ENCODE assay signal across 8 mouse cellular contexts in the genomic region with DNA sequence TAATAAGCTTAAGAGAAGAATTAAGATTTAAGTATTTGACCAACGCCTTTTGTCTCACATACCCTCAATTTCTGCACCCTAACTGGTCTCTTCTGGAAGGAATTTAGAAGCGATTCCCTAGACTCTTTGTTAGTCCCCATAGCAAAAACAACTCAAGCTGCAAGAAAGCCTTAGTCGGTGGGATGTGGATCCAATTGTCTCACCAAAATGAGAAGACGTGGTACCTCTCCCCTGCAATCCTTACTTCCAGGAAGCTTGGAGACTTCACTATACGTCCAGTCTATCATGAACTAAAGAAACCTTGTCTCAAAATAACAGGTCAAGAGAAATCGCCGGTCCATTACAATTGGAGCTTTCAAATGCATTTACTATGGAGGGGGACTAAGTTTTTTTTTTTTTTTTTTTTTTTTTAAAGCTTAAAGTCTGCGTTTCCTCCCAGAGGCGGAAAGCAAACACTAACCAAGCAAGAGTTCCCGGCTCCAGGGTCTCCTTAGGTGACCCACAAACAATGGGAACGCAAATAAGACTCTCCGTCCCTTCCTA. TPM values are rescaled to one million over a fixed set of nuclear protein-coding genes. Genes with fewer than 3 reads are reported as not detected.
A peak's percentile ranks its signal among the peaks of the same experiment; 100 is the strongest.
DNase-seq lines count a peak whose midpoint lies in the region; ATAC-seq and TF ChIP-seq lines count a peak whose summit lies in the region.

No protein-coding gene starts in this region.

- ATAC-seq in kidney, embryonic 16.5 days (ENCODE audit: low FRiP score, low TSS enrichment), result no peak
- ATAC-seq in hindbrain, embryonic 12.5 days (ENCODE audit: low FRiP score), result no peak
- no peak for ATAC-seq in midbrain, embryonic 15.5 days (replicated peaks)
- no peak for ATAC-seq in frontal cortex, adult (ENCODE audit: low TSS enrichment)

- peak overlapping the region; percentile 81 for H3K4me2 ChIP-seq in kidney, embryonic 16.5 days (replicated peaks; ENCODE audit: low read depth, low read length)
- peak overlapping the region; percentile 58 for H3K4me2 ChIP-seq in hindbrain, embryonic 12.5 days (replicated peaks)
- H3K4me2 ChIP-seq in midbrain, embryonic 15.5 days, result peak overlapping the region; percentile 49

- DNase-seq in kidney, postnatal 4 days, result no peak
- DNase-seq in brain, embryonic 14.5 days (ENCODE audit: low read depth), result peak; percentile 65
- no peak for DNase-seq in gastrocnemius, adult 8-10 months (ENCODE audit: low spot score in 2 of 2)
- no peak for DNase-seq in left cerebral cortex, postnatal 36 days (ENCODE audit: low spot score in 2 of 2)

- intact Hi-C loops in left cerebral cortex, postnatal 36 days (cut with DNase I), result loop anchor here (1.0 kb wide), 1 partner anchor 17 kb away; the partner anchor contains the start of gene Ska2

- TF ChIP-seq POLR2A in brain, embryonic 14.5 days (IDR thresholded peaks at IDR 0.05; ENCODE audit: borderline replicate concordance, extremely low read depth, insufficient read depth, insufficient read length, poor library complexity, severe bottlenecking), result no peak

- peaks cover 19% of the 10 kb centered on the region for H3K4me1 ChIP-seq in kidney, embryonic 16.5 days (ENCODE audit: insufficient read depth, low read length)
- H3K4me1 ChIP-seq in hindbrain, embryonic 12.5 days, result peaks cover 15% of the 10 kb centered on the region
- peaks cover 23% of the 10 kb centered on the region for H3K4me1 ChIP-seq in midbrain, embryonic 15.5 days

- no peaks in the 10 kb centered on the region for H3K27me3 ChIP-seq in kidney, embryonic 16.5 days (ENCODE audit: insufficient read depth, low read length)
- H3K27me3 ChIP-seq in hindbrain, embryonic 12.5 days, result no peaks in the 10 kb centered on the region
- no peaks in the 10 kb centered on the region for H3K27me3 ChIP-seq in midbrain, embryonic 15.5 days (replicated peaks)

- H3K27ac ChIP-seq in kidney, embryonic 16.5 days (ENCODE audit: low read length), result peak overlapping the region; percentile 87
- H3K27ac ChIP-seq in hindbrain, embryonic 12.5 days, result peak overlapping the region; percentile 96
- peak overlapping the region; percentile 90 for H3K27ac ChIP-seq in midbrain, embryonic 15.5 days

- no peaks in the 10 kb centered on the region for H3K9me3 ChIP-seq in kidney, embryonic 16.5 days (ENCODE audit: low read length)
- H3K9me3 ChIP-seq in hindbrain, embryonic 12.5 days (replicated peaks), result no peaks in the 10 kb centered on the region
- H3K9me3 ChIP-seq in midbrain, embryonic 15.5 days, result no peaks in the 10 kb centered on the region

- TF ChIP-seq CTCF in brain, embryonic 14.5 days (IDR thresholded peaks at IDR 0.05; ENCODE audit: borderline replicate concordance, extremely low read depth, insufficient read depth, insufficient read length), result no peak

- H3K36me3 ChIP-seq in kidney, embryonic 16.5 days (ENCODE audit: insufficient read depth, low read length), result peaks cover 27% of the 10 kb centered on the region
- peaks cover 27% of the 10 kb centered on the region for H3K36me3 ChIP-seq in hindbrain, embryonic 12.5 days
- peaks cover 9% of the 10 kb centered on the region for H3K36me3 ChIP-seq in midbrain, embryonic 15.5 days (replicated peaks)

- 2% methylated on average over 12 of the region's 12 CpGs for WGBS in kidney, embryonic 16.5 days
- WGBS in hindbrain, embryonic 12.5 days, result 2% methylated on average over 12 of the region's 12 CpGs
- under 1% methylated on average over 12 of the region's 12 CpGs for WGBS in midbrain, embryonic 15.5 days

- H3K4me3 ChIP-seq in kidney, embryonic 16.5 days (ENCODE audit: low read length), result peak overlapping the region; percentile 96
- H3K4me3 ChIP-seq in hindbrain, embryonic 12.5 days, result peak overlapping the region; percentile 84
- H3K4me3 ChIP-seq in midbrain, embryonic 15.5 days, result peak overlapping the region; percentile 93

- peak overlapping the region; percentile 83 for H3K9ac ChIP-seq in kidney, embryonic 16.5 days (replicated peaks; ENCODE audit: low read length)
- H3K9ac ChIP-seq in hindbrain, embryonic 12.5 days, result peak overlapping the region; percentile 88
- peak overlapping the region; percentile 82 for H3K9ac ChIP-seq in midbrain, embryonic 15.5 days

RNA-seq across cellular contexts. Expression of gene Trim37, which starts 0.5 kb away (rescaled TPM):
- 29.0 and 31.5 TPM in 2 replicates for polyA plus RNA-seq in kidney, embryonic 16.5 days (2015; fragmentation: Nextera tagmentation; extraction: Ambion mirVana)
- polyA plus RNA-seq in brain, embryonic 14.5 days (2012; rRNA removed), result 41.8 and 63.4 TPM in 2 replicates
- 81.8 and 89.9 TPM in 2 replicates for polyA plus RNA-seq in hindbrain, embryonic 12.5 days (2016; fragmentation: Nextera tagmentation; extraction: Ambion mirVana)
- 81.2 and 86.9 TPM in 2 replicates for polyA plus RNA-seq in midbrain, embryonic 15.5 days (2015; fragmentation: Nextera tagmentation; extraction: Ambion mirVana)
- 1 to 10 TPM; 3.5 to 5.7 (median 4.2) TPM for total RNA-seq in gastrocnemius, adult 8-10 months (2022)
- 100 to 1,000 TPM; 229 to 253 TPM for total RNA-seq in left cerebral cortex, postnatal 36 days (2021)

RNA-seq across cellular contexts. Expression of gene Ska2, which starts 17.3 kb away (rescaled TPM):
- polyA plus RNA-seq in kidney, embryonic 16.5 days (2015; fragmentation: Nextera tagmentation; extraction: Ambion mirVana), result 59.4 and 61.1 TPM in 2 replicates
- polyA plus RNA-seq in brain, embryonic 14.5 days (2012; rRNA removed), result 48.1 and 65.3 TPM in 2 replicates
- polyA plus RNA-seq in hindbrain, embryonic 12.5 days (2016; fragmentation: Nextera tagmentation; extraction: Ambion mirVana), result 80.6 and 81.7 TPM in 2 replicates
- polyA plus RNA-seq in midbrain, embryonic 15.5 days (2015; fragmentation: Nextera tagmentation; extraction: Ambion mirVana), result 44.4 and 46.7 TPM in 2 replicates
- total RNA-seq in gastrocnemius, adult 8-10 months (2022), result 1 to 10 TPM; 3.1 to 7.4 (median 4.3) TPM
- 10 to 100 TPM; 12.2 to 13.2 TPM for total RNA-seq in left cerebral cortex, postnatal 36 days (2021)

RNA-seq across cellular contexts. Expression of gene Prr11, which starts 17.8 kb away (rescaled TPM):
- 9.2 and 13.9 TPM in 2 replicates for polyA plus RNA-seq in kidney, embryonic 16.5 days (2015; fragmentation: Nextera tagmentation; extraction: Ambion mirVana)
- 7.1 and 8.6 TPM in 2 replicates for polyA plus RNA-seq in brain, embryonic 14.5 days (2012; rRNA removed)
- polyA plus RNA-seq in hindbrain, embryonic 12.5 days (2016; fragmentation: Nextera tagmentation; extraction: Ambion mirVana), result 8.6 and 8.8 TPM in 2 replicates
- 1.9 and 2.0 TPM in 2 replicates for polyA plus RNA-seq in midbrain, embryonic 15.5 days (2015; fragmentation: Nextera tagmentation; extraction: Ambion mirVana)
- total RNA-seq in gastrocnemius, adult 8-10 months (2022), result under 1 TPM; 0.10 to 0.15 (median 0.11) TPM
- under 1 TPM; 0.42 to 0.45 TPM for total RNA-seq in left cerebral cortex, postnatal 36 days (2021)

RNA-seq across cellular contexts. Expression of gene Smg8, which starts 39.8 kb away (rescaled TPM):
- 22.5 and 23.1 TPM in 2 replicates for polyA plus RNA-seq in kidney, embryonic 16.5 days (2015; fragmentation: Nextera tagmentation; extraction: Ambion mirVana)
- polyA plus RNA-seq in brain, embryonic 14.5 days (2012; rRNA removed), result 19.8 and 21.4 TPM in 2 replicates
- 24.2 and 26.0 TPM in 2 replicates for polyA plus RNA-seq in hindbrain, embryonic 12.5 days (2016; fragmentation: Nextera tagmentation; extraction: Ambion mirVana)
- 22.2 and 22.7 TPM in 2 replicates for polyA plus RNA-seq in midbrain, embryonic 15.5 days (2015; fragmentation: Nextera tagmentation; extraction: Ambion mirVana)
- total RNA-seq in gastrocnemius, adult 8-10 months (2022), result 1 to 10 TPM; 7.9 to 9.6 (median 9.1) TPM
- 10 to 100 TPM; 16.0 TPM for total RNA-seq in left cerebral cortex, postnatal 36 days (2021)

RNA-seq across cellular contexts. Expression of gene Gdpd1, which starts 52.5 kb away (rescaled TPM):
- polyA plus RNA-seq in kidney, embryonic 16.5 days (2015; fragmentation: Nextera tagmentation; extraction: Ambion mirVana), result 25.6 and 25.7 TPM in 2 replicates
- polyA plus RNA-seq in brain, embryonic 14.5 days (2012; rRNA removed), result 71.2 and 79.5 TPM in 2 replicates
- 126 and 136 TPM in 2 replicates for polyA plus RNA-seq in hindbrain, embryonic 12.5 days (2016; fragmentation: Nextera tagmentation; extraction: Ambion mirVana)
- polyA plus RNA-seq in midbrain, embryonic 15.5 days (2015; fragmentation: Nextera tagmentation; extraction: Ambion mirVana), result 168 and 172 TPM in 2 replicates
- 1 to 10 TPM; 3.6 to 4.5 (median 3.8) TPM for total RNA-seq in gastrocnemius, adult 8-10 months (2022)
- 10 to 100 TPM; 41.9 to 44.7 TPM for total RNA-seq in left cerebral cortex, postnatal 36 days (2021)
